Mouse (Mus musculus): Measurements from ENCODE around the gene Il13. TPM values are rescaled to one million over a fixed set of nuclear protein-coding genes. Genes with fewer than 3 reads are reported as not detected.

Il13 gene
- polyA plus RNA-seq, 1 experiment from 2014 or later = not detected

- Histone ChIP-seq H3K9me3 (no peaks in the 10 kb centered on the region), H3K27me3 (no peaks in the 10 kb centered on the region), H3K27ac (no peak overlapping the region), H3K36me3 (peaks cover 59% of the 10 kb centered on the region), H3K4me3 (no peak overlapping the region), H3K4me2 (no peak overlapping the region), H3K9ac (no peak overlapping the region), H3K4me1 (no peaks in the 10 kb centered on the region)
- WGBS = 94% methylated on average over 2 of the region's 2 CpGs
- no peak for ATAC-seq (ENCODE audit: insufficient number of reproducible peaks, low FRiP score, low TSS enrichment, low read depth)
These were observed 17.9 kb upstream of the Il13 start for GRCm38 (mm10) chr11:53652427-53652826.

GRCm38 (mm10) chr11:53651441-53651840 is 16.9 kb upstream of the Il13 start:
- Histone ChIP-seq H3K27me3 (no peaks in the 10 kb centered on the region), H3K4me1 (no peaks in the 10 kb centered on the region), H3K27ac (no peak overlapping the region), H3K9me3 (no peaks in the 10 kb centered on the region), H3K36me3 (peaks cover 59% of the 10 kb centered on the region), H3K9ac (no peak overlapping the region), H3K4me3 (no peak overlapping the region), H3K4me2 (no peak overlapping the region)
- no peak for ATAC-seq (ENCODE audit: insufficient number of reproducible peaks, low FRiP score, low TSS enrichment, low read depth)
- 91% methylated on average over 4 of the region's 4 CpGs for WGBS

- H3K4me1 ChIP-seq = no peaks in the 10 kb centered on the region
- H3K27me3 ChIP-seq = no peaks in the 10 kb centered on the region
- H3K27ac ChIP-seq = no peak overlapping the region
- no peak overlapping the region for H3K4me2 ChIP-seq
- ATAC-seq (ENCODE audit: insufficient number of reproducible peaks, low FRiP score, low TSS enrichment, low read depth) = no peak
- H3K36me3 ChIP-seq = no peaks in the 10 kb centered on the region
- no peak overlapping the region for H3K4me3 ChIP-seq
- H3K9ac ChIP-seq = no peak overlapping the region
- 78% methylated on average over 5 of the region's 5 CpGs for WGBS
- H3K9me3 ChIP-seq = no peaks in the 10 kb centered on the region
These were observed 9.5 kb upstream of the Il13 start for GRCm38 (mm10) chr11:53644017-53644416.

GRCm38 (mm10) chr11:53642744-53643279 is 8.3 kb upstream of the Il13 start:
- Histone ChIP-seq H3K9ac (no peak overlapping the region), H3K4me2 (no peak overlapping the region), H3K36me3 (no peaks in the 10 kb centered on the region), H3K4me1 (no peaks in the 10 kb centered on the region), H3K27me3 (no peaks in the 10 kb centered on the region), H3K9me3 (no peaks in the 10 kb centered on the region), H3K27ac (no peak overlapping the region), H3K4me3 (no peak overlapping the region)
- 81% methylated on average over 12 of the region's 12 CpGs for WGBS
- no peak for ATAC-seq (ENCODE audit: insufficient number of reproducible peaks, low FRiP score, low TSS enrichment, low read depth)

GRCm38 (mm10) chr11:53637803-53638260 is 3.3 kb upstream of the Il13 start:
- Histone ChIP-seq H3K4me2 (no peak overlapping the region), H3K9me3 (no peaks in the 10 kb centered on the region), H3K4me1 (peaks cover 17% of the 10 kb centered on the region), H3K4me3 (no peak overlapping the region), H3K27me3 (peaks cover 11% of the 10 kb centered on the region; the same call in 1 of the 2 replicates), H3K9ac (no peak overlapping the region), H3K36me3 (no peaks in the 10 kb centered on the region), H3K27ac (no peak overlapping the region)
- 71% methylated on average over 10 of the region's 10 CpGs for WGBS
- no peak for ATAC-seq (ENCODE audit: insufficient number of reproducible peaks, low FRiP score, low TSS enrichment, low read depth)

- no peak for ATAC-seq (ENCODE audit: insufficient number of reproducible peaks, low FRiP score, low TSS enrichment, low read depth)
- Histone ChIP-seq H3K27me3 (peaks cover 11% of the 10 kb centered on the region; the same call in 1 of the 2 replicates), H3K4me2 (peak overlapping the region; percentile 22), H3K9ac (no peak overlapping the region), H3K4me1 (peaks cover 17% of the 10 kb centered on the region), H3K27ac (no peak overlapping the region), H3K4me3 (no peak overlapping the region), H3K9me3 (no peaks in the 10 kb centered on the region), H3K36me3 (no peaks in the 10 kb centered on the region)
- WGBS = 15% methylated on average over 21 of the region's 21 CpGs
These were observed 2.7 kb upstream of the Il13 start for GRCm38 (mm10) chr11:53637046-53637802.

GRCm38 (mm10) chr11:53636183-53636646 is 1.7 kb upstream of the Il13 start:
- Histone ChIP-seq H3K4me2 (peak overlapping the region; percentile 74), H3K27me3 (peaks cover 11% of the 10 kb centered on the region; the same call in 1 of the 2 replicates), H3K36me3 (no peaks in the 10 kb centered on the region), H3K9me3 (no peaks in the 10 kb centered on the region), H3K4me1 (peaks cover 17% of the 10 kb centered on the region), H3K9ac (0 out of 2 replicates have a peak overlapping the region, but pooled peaks have one; percentile 33), H3K4me3 (peak overlapping the region; percentile 33), H3K27ac (no peak overlapping the region)
- ATAC-seq (ENCODE audit: insufficient number of reproducible peaks, low FRiP score, low TSS enrichment, low read depth) = peak; percentile 40; the same call in 1 of the 2 replicates
- WGBS = 1% methylated on average over 36 of the region's 40 CpGs

GRCm38 (mm10) chr11:53635590-53636182 is 1.2 kb upstream of the Il13 start:
- no peaks in the 10 kb centered on the region for H3K36me3 ChIP-seq
- no peak for ATAC-seq (ENCODE audit: insufficient number of reproducible peaks, low FRiP score, low TSS enrichment, low read depth)
- H3K9ac ChIP-seq = 0 out of 2 replicates have a peak overlapping the region, but pooled peaks have one; percentile 33
- peak overlapping the region; percentile 33 for H3K4me3 ChIP-seq
- 46% methylated on average over 9 of the region's 9 CpGs for WGBS
- H3K27ac ChIP-seq = no peak overlapping the region
- no peaks in the 10 kb centered on the region for H3K9me3 ChIP-seq
- H3K4me1 ChIP-seq = peaks cover 17% of the 10 kb centered on the region
- peaks cover 11% of the 10 kb centered on the region; the same call in 1 of the 2 replicates for H3K27me3 ChIP-seq
- peak overlapping the region; percentile 74 for H3K4me2 ChIP-seq

GRCm38 (mm10) chr11:53633644-53634043 is 858 bp downstream of the Il13 start:
- H3K4me2 ChIP-seq = no peak overlapping the region
- H3K9ac ChIP-seq = no peak overlapping the region
- no peak overlapping the region for H3K27ac ChIP-seq
- peaks cover 17% of the 10 kb centered on the region for H3K4me1 ChIP-seq
- no peak for ATAC-seq (ENCODE audit: insufficient number of reproducible peaks, low FRiP score, low TSS enrichment, low read depth)
- WGBS = 81% methylated on average over 7 of the region's 7 CpGs
- H3K9me3 ChIP-seq = no peaks in the 10 kb centered on the region
- no peak overlapping the region for H3K4me3 ChIP-seq
- H3K27me3 ChIP-seq = peaks cover 11% of the 10 kb centered on the region; the same call in 1 of the 2 replicates
- H3K36me3 ChIP-seq = no peaks in the 10 kb centered on the region

GRCm38 (mm10) chr11:53632122-53632733 is 2.3 kb downstream of the Il13 start:
- Histone ChIP-seq H3K9ac (no peak overlapping the region), H3K4me3 (no peak overlapping the region), H3K27ac (no peak overlapping the region), H3K9me3 (no peaks in the 10 kb centered on the region), H3K27me3 (peaks cover 11% of the 10 kb centered on the region; the same call in 1 of the 2 replicates), H3K36me3 (no peaks in the 10 kb centered on the region), H3K4me1 (peaks cover 14% of the 10 kb centered on the region), H3K4me2 (no peak overlapping the region)
- ATAC-seq (ENCODE audit: insufficient number of reproducible peaks, low FRiP score, low TSS enrichment, low read depth) = no peak
- 73% methylated on average over 14 of the region's 14 CpGs for WGBS

- H3K9ac ChIP-seq = no peak overlapping the region
These were observed 6.6 kb downstream of the Il13 start for GRCm38 (mm10) chr11:53627859-53628258.

More at GRCm38 (mm10) chr11:53627859-53628258, 6.6 kb downstream of the Il13 start:
- H3K4me1 ChIP-seq = no peaks in the 10 kb centered on the region
- no peak overlapping the region for H3K27ac ChIP-seq
- no peaks in the 10 kb centered on the region for H3K9me3 ChIP-seq
- no peak overlapping the region for H3K4me3 ChIP-seq
- H3K4me2 ChIP-seq = no peak overlapping the region
- ATAC-seq (ENCODE audit: insufficient number of reproducible peaks, low FRiP score, low TSS enrichment, low read depth) = no peak
- no peaks in the 10 kb centered on the region for H3K27me3 ChIP-seq
- H3K36me3 ChIP-seq = no peaks in the 10 kb centered on the region
- WGBS = 16% methylated on average over 1 of the region's 1 CpGs

Data from limb, embryonic 15.5 days (tissue).